ENCODE assay signal across 8 mouse cellular contexts in the genomic region with DNA sequence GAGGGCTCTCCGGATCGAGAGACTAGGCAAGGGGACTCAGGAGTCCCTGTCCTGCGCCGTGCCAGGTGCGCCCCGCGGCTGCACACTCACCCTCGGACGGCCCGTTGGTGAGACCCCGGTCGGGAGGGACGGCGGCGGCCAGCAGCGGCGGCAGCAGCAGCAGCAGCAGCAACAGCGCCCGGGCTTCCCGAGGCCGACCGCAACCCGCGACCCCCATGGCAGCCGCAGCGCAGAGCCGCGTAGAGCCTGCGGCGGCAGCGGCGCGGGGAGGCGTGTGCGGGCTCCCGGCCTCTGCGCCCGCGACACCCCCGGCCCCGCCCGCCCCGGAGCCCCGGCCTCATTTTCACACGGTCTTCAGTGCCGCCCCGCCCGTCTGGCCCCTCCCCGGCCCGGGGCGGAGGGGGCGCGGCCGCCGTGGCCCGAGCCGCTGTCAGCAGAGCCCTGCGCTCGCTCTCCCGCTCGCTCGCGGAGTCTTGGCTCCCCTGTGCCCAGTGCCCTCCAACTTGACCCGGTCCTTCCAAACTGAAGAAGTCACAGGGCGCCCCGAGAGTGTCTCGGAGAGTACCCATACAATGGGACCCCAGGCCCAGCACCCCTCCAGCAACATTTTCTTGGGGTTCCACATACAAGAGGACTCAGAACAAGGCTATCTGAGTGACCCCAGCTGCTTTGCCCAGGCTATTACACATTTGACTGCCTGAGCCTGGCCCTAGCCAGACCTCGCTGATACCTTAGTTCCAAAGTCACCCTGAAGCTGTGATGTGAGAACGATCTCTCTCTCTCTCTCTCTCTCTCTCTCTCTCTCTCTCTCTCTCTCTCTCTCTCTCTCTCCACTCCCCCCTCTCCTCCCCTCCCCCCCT. TPM values are rescaled to one million over a fixed set of nuclear protein-coding genes. Genes with fewer than 3 reads are reported as not detected.
A peak's percentile ranks its signal among the peaks of the same experiment; 100 is the strongest.
DNase-seq lines count a peak whose midpoint lies in the region; ATAC-seq and TF ChIP-seq lines count a peak whose summit lies in the region.

TSS of gene Scube2 (minus strand) at position 310 of the 860 bp plus-strand sequence.

- peaks cover 2% of the 10 kb centered on the region for H3K4me1 ChIP-seq in heart, embryonic 11.5 days (ENCODE audit: control insufficient read depth, insufficient read depth, low read length)
- H3K4me1 ChIP-seq in midbrain, embryonic 10.5 days: peaks cover 61% of the 10 kb centered on the region

- no peaks in the 10 kb centered on the region for H3K36me3 ChIP-seq in heart, embryonic 11.5 days (ENCODE audit: control insufficient read depth, insufficient read depth, low read length)
- H3K36me3 ChIP-seq in midbrain, embryonic 10.5 days: no peaks in the 10 kb centered on the region

- WGBS in heart, embryonic 11.5 days (ENCODE audit: insufficient replicate concordance): under 1% methylated on average over 45 of the region's 69 CpGs
- under 1% methylated on average over 68 of the region's 69 CpGs for WGBS in midbrain, embryonic 10.5 days

- H3K9me3 ChIP-seq in heart, embryonic 11.5 days (replicated peaks; ENCODE audit: control insufficient read depth, low read length): no peaks in the 10 kb centered on the region
- no peaks in the 10 kb centered on the region for H3K9me3 ChIP-seq in midbrain, embryonic 10.5 days (replicated peaks)

- H3K4me2 ChIP-seq in heart, embryonic 11.5 days: peak within 1 kb of the TSS; percentile 72

- TF ChIP-seq CTCF in gastrocnemius, adult 2 months (IDR thresholded peaks at IDR 0.05): no peak

- peak within 1 kb of the TSS; percentile 59 for H3K9ac ChIP-seq in heart, embryonic 11.5 days (ENCODE audit: low read depth, low read length)

- ATAC-seq in heart, embryonic 11.5 days (replicated peaks; ENCODE audit: insufficient number of reproducible peaks, low FRiP score, low TSS enrichment): peak; percentile 79

- peaks cover 18% of the 10 kb centered on the region for H3K27me3 ChIP-seq in heart, embryonic 11.5 days (ENCODE audit: control insufficient read depth, insufficient read depth, low read length)
- peaks cover 77% of the 10 kb centered on the region for H3K27me3 ChIP-seq in midbrain, embryonic 10.5 days (ENCODE audit: low read depth, poor library complexity, severe bottlenecking)

- H3K4me3 ChIP-seq in gastrocnemius, adult 2 months: peak within 1 kb of the TSS; percentile 77
- H3K4me3 ChIP-seq in heart, embryonic 11.5 days (ENCODE audit: low read depth, low read length): peak within 1 kb of the TSS; percentile 67
- H3K4me3 ChIP-seq in midbrain, embryonic 10.5 days: peak within 1 kb of the TSS; percentile 75

- intact Hi-C loops in gastrocnemius, adult 2 months (cut with DNase I): no loop called here

- peak within 1 kb of the TSS; percentile 40; the same call in 1 of the 2 replicates for H3K27ac ChIP-seq in gastrocnemius, adult 2 months
- no peak within 1 kb of the TSS for H3K27ac ChIP-seq in heart, embryonic 11.5 days (ENCODE audit: low read depth, low read length)
- H3K27ac ChIP-seq in midbrain, embryonic 10.5 days (replicated peaks): peak within 1 kb of the TSS; percentile 83

- peak; percentile 59 for DNase-seq in gastrocnemius, adult 2 months
- DNase-seq in gastrocnemius, adult 18-20 months (ENCODE audit: low spot score): no peak
- DNase-seq in adrenal gland, postnatal 36 days: peak; percentile 53 to 68
- peak; percentile 43 for DNase-seq in kidney, postnatal 14 days
- DNase-seq in midbrain, embryonic 10.5 days (ENCODE audit: low spot score): peak; percentile 67
- no peak for DNase-seq in frontal cortex, postnatal 14 days (ENCODE audit: low spot score in 2 of 2)
- no peak for DNase-seq in layer of hippocampus, adult 18-20 months (ENCODE audit: low spot score in 2 of 2)

RNA-seq across cellular contexts. Expression of gene Scube2, which starts in this region (rescaled TPM):
- total RNA-seq in gastrocnemius, adult 2 months (2021): 1 to 10 TPM; 1.4 to 3.5 TPM
- total RNA-seq in gastrocnemius, adult 18-20 months (2021): 1 to 10 TPM; 2.1 to 3.7 TPM
- under 1 TPM; 0.26 to 0.56 TPM for total RNA-seq in adrenal gland, postnatal 36 days (2021)
- polyA plus RNA-seq in heart, embryonic 11.5 days (2014; fragmentation: Nextera tagmentation; extraction: Ambion mirVana): 8.1 and 9.8 TPM in 2 replicates
- 3.8 and 6.7 TPM in 2 replicates for polyA plus RNA-seq in midbrain, embryonic 10.5 days (2016; fragmentation: Nextera tagmentation; extraction: Ambion mirVana)
- 1 to 10 TPM; 1.3 to 1.4 TPM for total RNA-seq in layer of hippocampus, adult 18-20 months (2021)

Comparison
In these comparisons a context has a peak if more than half of its experiments do, and no peak if none do; other contexts are left out.
1. DNase-seq: peak in gastrocnemius, adult 2 months (single experiment), kidney, postnatal 14 days (single experiment) and midbrain, embryonic 10.5 days (single experiment); none in gastrocnemius, adult 18-20 months (single experiment), frontal cortex, postnatal 14 days (0 of 2) and layer of hippocampus, adult 18-20 months (0 of 2).
2. Peak in DNase-seq in adrenal gland, postnatal 36 days; RNA of the gene not detected or under 1 TPM.
3. Peak in every context shown above with its lines, with median percentiles within 50 percentile points of each other: H3K4me3 ChIP-seq.